Mouse (Mus musculus) E14TG2a.4 (cell line): ENCODE measurements around the gene Unc5b.

Source experiments
- CTCF ChIP-seq: conservative IDR thresholded peaks from 2 replicates; pipeline ENCODE4 v1.5.1; 2014; ENCODE audit warnings: low read length
- NANOG ChIP-seq: IDR thresholded peaks from 2 replicates; pipeline ENCODE4 v1.6.1; 2014; ENCODE audit warnings: borderline replicate concordance, low read length, mixed read lengths

DNA sequence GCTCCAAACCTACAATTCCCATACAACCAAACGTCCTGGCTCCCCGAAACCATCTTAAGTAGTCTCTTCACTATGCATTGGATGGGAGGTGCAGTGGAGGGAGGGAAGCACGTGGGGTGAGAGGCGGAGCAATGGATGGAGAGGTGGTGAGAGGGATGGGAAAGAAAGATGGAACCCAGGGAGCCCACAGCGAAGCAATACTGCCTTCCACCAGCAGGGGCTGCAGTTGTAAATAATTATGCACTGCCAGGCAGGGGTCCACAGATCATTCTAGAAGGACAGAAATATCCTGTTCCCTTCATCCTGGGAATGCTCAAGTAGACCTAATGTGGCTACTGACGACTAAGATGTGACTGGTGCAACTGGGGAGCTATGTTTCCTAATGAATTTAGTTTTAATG, 55.9 kb downstream of the Unc5b start:
- peak; percentile 94 for TF ChIP-seq CTCF
- no peak for TF ChIP-seq NANOG
